ENCODE assay signal across 8 mouse cellular contexts in genomic region chr2:157077160-157077559, GRCm38 (mm10). TPM values are rescaled to one million over a fixed set of nuclear protein-coding genes. Genes with fewer than 3 reads are reported as not detected.
DNase-seq lines count a peak whose midpoint lies in the region; ATAC-seq and TF ChIP-seq lines count a peak whose summit lies in the region.

No protein-coding gene starts in this region.

- H3K4me3 ChIP-seq in liver, adult 2 months (ENCODE audit: insufficient read depth, low read depth, low read length) = peak overlapping the region; percentile 49
- H3K4me3 ChIP-seq in hindbrain, embryonic 11.5 days (ENCODE audit: low read depth, low read length) = peak overlapping the region; percentile 97
- H3K4me3 ChIP-seq in lung, adult 2 months (replicated peaks; ENCODE audit: extremely low read depth, low read depth, low read length) = peak overlapping the region; percentile 81
- peak overlapping the region; percentile 80 for H3K4me3 ChIP-seq in olfactory bulb, adult 2 months (ENCODE audit: insufficient read depth, low read depth, low read length)

- H3K4me1 ChIP-seq in liver, adult 2 months (ENCODE audit: control insufficient read depth, insufficient read depth, low read length) = peaks cover 9% of the 10 kb centered on the region
- H3K4me1 ChIP-seq in hindbrain, embryonic 11.5 days (replicated peaks; ENCODE audit: control insufficient read depth, insufficient read depth, low read length) = peaks cover 17% of the 10 kb centered on the region
- H3K4me1 ChIP-seq in lung, adult 2 months (ENCODE audit: control insufficient read depth, insufficient read depth, low read length) = peaks cover 41% of the 10 kb centered on the region
- peaks cover 54% of the 10 kb centered on the region for H3K4me1 ChIP-seq in olfactory bulb, adult 2 months (ENCODE audit: control insufficient read depth, insufficient read depth, low read length)

- no peak for ATAC-seq in hindbrain, embryonic 11.5 days (ENCODE audit: low FRiP score)
- ATAC-seq in granulocyte monocyte progenitor cell, adult 5-6 weeks (replicated peaks; ENCODE audit: poor library complexity, severe bottlenecking) = no peak; the same call in 1 of the 2 replicates

- peaks cover 10% of the 10 kb centered on the region for H3K27me3 ChIP-seq in liver, adult 2 months (ENCODE audit: control insufficient read depth, insufficient read depth, low read length)
- no peaks in the 10 kb centered on the region for H3K27me3 ChIP-seq in hindbrain, embryonic 11.5 days (ENCODE audit: control insufficient read depth, insufficient read depth, low read length)

- peak overlapping the region; percentile 55 for H3K27ac ChIP-seq in liver, adult 2 months (replicated peaks; ENCODE audit: insufficient read depth, low read depth, low read length)
- H3K27ac ChIP-seq in hindbrain, embryonic 11.5 days (ENCODE audit: low read depth, low read length) = no peak overlapping the region
- H3K27ac ChIP-seq in olfactory bulb, adult 2 months (ENCODE audit: insufficient read depth, low read depth, low read length) = peak overlapping the region; percentile 43

- peak overlapping the region; percentile 89 for H3K4me2 ChIP-seq in hindbrain, embryonic 11.5 days (replicated peaks; ENCODE audit: low read depth, low read length)

- no peaks in the 10 kb centered on the region for H3K36me3 ChIP-seq in liver, adult 2 months (ENCODE audit: control insufficient read depth, insufficient read depth, low read length)
- no peaks in the 10 kb centered on the region for H3K36me3 ChIP-seq in hindbrain, embryonic 11.5 days (ENCODE audit: control insufficient read depth, insufficient read depth, low read length)

- no peak for TF ChIP-seq CTCF in liver, adult 2 months (IDR thresholded peaks at IDR 0.05; ENCODE audit: low read depth, low read length)
- TF ChIP-seq CTCF in lung, adult 2 months (IDR thresholded peaks at IDR 0.05; ENCODE audit: insufficient read depth, low read length) = no peak
- TF ChIP-seq CTCF in olfactory bulb, adult 2 months (IDR thresholded peaks at IDR 0.05; ENCODE audit: insufficient read depth, low read depth, low read length) = no peak

- no peak for TF ChIP-seq POLR2A in liver, adult 2 months (IDR thresholded peaks at IDR 0.05; ENCODE audit: extremely low read depth, insufficient read depth, low read length)
- TF ChIP-seq POLR2A in lung, adult 2 months (IDR thresholded peaks at IDR 0.05; ENCODE audit: borderline replicate concordance, extremely low read depth, low read depth, low read length) = no peak
- TF ChIP-seq POLR2A in olfactory bulb, adult 2 months (IDR thresholded peaks at IDR 0.05; ENCODE audit: insufficient read depth, low read depth, low read length) = no peak

- peak overlapping the region; percentile 25 for H3K9ac ChIP-seq in liver, adult 2 months (ENCODE audit: low read depth, low read length)
- H3K9ac ChIP-seq in hindbrain, embryonic 11.5 days (ENCODE audit: low read depth, low read length) = peak overlapping the region; percentile 99

- no peak for DNase-seq in liver, adult 2 months (ENCODE audit: extremely low read depth, low read depth, low spot score)
- no peak for DNase-seq in liver
- DNase-seq in cerebellum, postnatal 36 days = peak; percentile 84
- no peak for DNase-seq in hindbrain, embryonic 11.5 days (ENCODE audit: low spot score)
- DNase-seq in lung, adult 2 months = no peak
- no peak for DNase-seq in urinary bladder, postnatal 4 days (ENCODE audit: low spot score in 2 of 2)

- H3K9me3 ChIP-seq in hindbrain, embryonic 11.5 days (ENCODE audit: control insufficient read depth, low read length) = no peaks in the 10 kb centered on the region

- 33% methylated on average over 5 of the region's 5 CpGs for WGBS in liver, adult 2 months
- WGBS in hindbrain, embryonic 11.5 days = 25% methylated on average over 5 of the region's 5 CpGs
- 11% methylated on average over 5 of the region's 5 CpGs for WGBS in lung, adult 2 months
- WGBS in olfactory bulb, adult 2 months = 3% methylated on average over 5 of the region's 5 CpGs

- peaks cover 4% of the 10 kb centered on the region; the same call in 1 of the 2 replicates for H3K79me2 ChIP-seq in liver, adult 2 months (ENCODE audit: control insufficient read depth, insufficient read depth, low read length)

RNA-seq across cellular contexts. Expression of gene Soga1, which starts 1.9 kb away (rescaled TPM):
- total RNA-seq in liver, adult 2 months (2014; rRNA removed) = 1.0 and 2.6 TPM in 2 replicates
- 1.1 and 1.5 TPM in 2 replicates for polyA plus RNA-seq in liver, adult 2 months (2012; rRNA removed)
- polyA plus RNA-seq in hindbrain, embryonic 11.5 days (2014; fragmentation: Nextera tagmentation; extraction: Ambion mirVana) = 7.2 and 9.8 TPM in 2 replicates
- 34.1 and 37.1 TPM in 2 replicates for polyA plus RNA-seq in lung, adult 2 months (2012; rRNA removed)
- not detected in 2 replicates for polyA plus RNA-seq in olfactory bulb, adult 2 months (2012; ENCODE audit: insufficient read depth, insufficient read length, low replicate concordance, missing spikeins)
- total RNA-seq in granulocyte monocyte progenitor cell, adult 5-6 weeks (2014; fragmentation: Nextera tagmentation) = 4.4 and 5.7 TPM in 2 replicates
- 2.5 TPM in 2 replicates for total RNA-seq in granulocyte monocyte progenitor cell, adult 5-6 weeks (2017)

RNA-seq across cellular contexts. Expression of gene Tldc2, which starts 9.7 kb away (rescaled TPM):
- total RNA-seq in liver, adult 2 months (2014; rRNA removed) = not detected in 2 replicates
- polyA plus RNA-seq in liver, adult 2 months (2012; rRNA removed) = not detected in 2 replicates
- not detected in 2 replicates for polyA plus RNA-seq in hindbrain, embryonic 11.5 days (2014; fragmentation: Nextera tagmentation; extraction: Ambion mirVana)
- polyA plus RNA-seq in lung, adult 2 months (2012; rRNA removed) = not detected in 2 replicates
- not detected in 2 replicates for polyA plus RNA-seq in olfactory bulb, adult 2 months (2012; ENCODE audit: insufficient read depth, insufficient read length, low replicate concordance, missing spikeins)
- not detected in 2 replicates for total RNA-seq in granulocyte monocyte progenitor cell, adult 5-6 weeks (2014; fragmentation: Nextera tagmentation)
- not detected in 2 replicates for total RNA-seq in granulocyte monocyte progenitor cell, adult 5-6 weeks (2017)

RNA-seq across cellular contexts. Expression of gene Samhd1, which starts 57.9 kb away (rescaled TPM):
- 22.8 and 26.9 TPM in 2 replicates for total RNA-seq in liver, adult 2 months (2014; rRNA removed)
- polyA plus RNA-seq in liver, adult 2 months (2012; rRNA removed) = 7.5 and 12.0 TPM in 2 replicates
- 23.6 and 29.9 TPM in 2 replicates for polyA plus RNA-seq in hindbrain, embryonic 11.5 days (2014; fragmentation: Nextera tagmentation; extraction: Ambion mirVana)
- 69.9 and 85.8 TPM in 2 replicates for polyA plus RNA-seq in lung, adult 2 months (2012; rRNA removed)
- polyA plus RNA-seq in olfactory bulb, adult 2 months (2012; ENCODE audit: insufficient read depth, insufficient read length, low replicate concordance, missing spikeins) = not detected in 2 replicates
- 65.3 and 71.3 TPM in 2 replicates for total RNA-seq in granulocyte monocyte progenitor cell, adult 5-6 weeks (2014; fragmentation: Nextera tagmentation)
- total RNA-seq in granulocyte monocyte progenitor cell, adult 5-6 weeks (2017) = 77.6 and 88.2 TPM in 2 replicates

Comparison
In these comparisons a context has a peak if more than half of its experiments do, and no peak if none do; other contexts are left out.
1. DNase-seq: peak in cerebellum, postnatal 36 days (2 of 2); none in liver, adult 2 months (single experiment), liver (single experiment), hindbrain, embryonic 11.5 days (single experiment), lung, adult 2 months (single experiment) and urinary bladder, postnatal 4 days (0 of 2).
2. Peak in every context shown above with its lines, with median percentiles within 50 percentile points of each other: H3K4me3 ChIP-seq.